Mouse (Mus musculus) ovary, adult 18-20 months (tissue): ENCODE results near the gene Alkbh2.

Experiments
- DNase-seq: peaks from one replicate; pipeline ENCODE4 v3.0.0; 2022; ENCODE audit warnings: low spot score, mixed read lengths

Gene Alkbh2

GRCm38 (mm10) chr5:114146028-114146888 is 18.2 kb upstream of the Alkbh2 start, which contains the start of gene Acacb:
Gene Acacb, plus strand, starts transcription at chr5:114146535.
- no peak for DNase-seq

GRCm38 (mm10) chr5:114139175-114139574 is 11.2 kb upstream of the Alkbh2 start:
- DNase-seq = peak; percentile 92

- no peak for DNase-seq
Measured at GRCm38 (mm10) chr5:114138277-114139164, 10.5 kb upstream of the Alkbh2 start.

- no peak for DNase-seq
Measured at GRCm38 (mm10) chr5:114137481-114138276, 9.7 kb upstream of the Alkbh2 start.

- no peak for DNase-seq
Measured at GRCm38 (mm10) chr5:114135516-114135915, 7.5 kb upstream of the Alkbh2 start.

GRCm38 (mm10) chr5:114134091-114134534 is 6.1 kb upstream of the Alkbh2 start:
- DNase-seq = peak; percentile 54

GRCm38 (mm10) chr5:114132841-114133240 is 4.8 kb upstream of the Alkbh2 start:
- DNase-seq = no peak

- DNase-seq = peak; percentile 43
Measured at GRCm38 (mm10) chr5:114131521-114131840, 3.5 kb upstream of the Alkbh2 start.

- DNase-seq = peak; percentile 85
Measured at GRCm38 (mm10) chr5:114130698-114131520, 2.9 kb upstream of the Alkbh2 start.

GRCm38 (mm10) chr5:114130211-114130605 is 2.2 kb upstream of the Alkbh2 start, which contains the start of gene Ung:
Gene Ung, plus strand, starts transcription at chr5:114130386.
- no peak for DNase-seq

- DNase-seq = no peak
Measured at GRCm38 (mm10) chr5:114129550-114130210, 1.7 kb upstream of the Alkbh2 start.

GRCm38 (mm10) chr5:114126499-114127244 is 1.3 kb downstream of the Alkbh2 start:
- no peak for DNase-seq

- DNase-seq = no peak
Measured at GRCm38 (mm10) chr5:114126008-114126407, 2.0 kb downstream of the Alkbh2 start.

GRCm38 (mm10) chr5:114119806-114120205 is 8.2 kb downstream of the Alkbh2 start:
- no peak for DNase-seq

GRCm38 (mm10) chr5:114116586-114116985 is 11.4 kb downstream of the Alkbh2 start:
- DNase-seq = no peak

- no peak for DNase-seq
Measured at GRCm38 (mm10) chr5:114115030-114115429, 13.0 kb downstream of the Alkbh2 start.

- DNase-seq = no peak
Measured at GRCm38 (mm10) chr5:114113334-114113733, 14.7 kb downstream of the Alkbh2 start.

- DNase-seq = no peak
Measured at GRCm38 (mm10) chr5:114106391-114106935, 21.6 kb downstream of the Alkbh2 start.

GRCm38 (mm10) chr5:114102807-114103206 is 25.2 kb downstream of the Alkbh2 start:
- no peak for DNase-seq
